Mouse (Mus musculus): Measurements from ENCODE around the gene Scand1.

- no peak for TF ChIP-seq CTCF (IDR thresholded peaks at IDR 0.05; ENCODE audit: borderline replicate concordance, extremely low read depth, insufficient read depth, insufficient read length)
- TF ChIP-seq POLR2A (IDR thresholded peaks at IDR 0.05; ENCODE audit: borderline replicate concordance, extremely low read depth, insufficient read depth, insufficient read length, poor library complexity, severe bottlenecking): no peak
These were observed 18.2 kb upstream of the Scand1 start for GRCm38 (mm10) chr2:156330681-156331080.
